Mouse (Mus musculus) spleen, adult 2 months (tissue): ENCODE results near the gene Kirrel3.

Source experiments
- CTCF ChIP-seq: fragments of 200-500 bp; IDR thresholded peaks from 2 replicates; pipeline ENCODE4 v1.5.1; 2011; ENCODE audit warnings: mild to moderate bottlenecking, inconsistent platforms; ENCODE audit not compliant: insufficient read depth, insufficient read length, insufficient replicate concordance; ENCODE audit errors: extremely low read depth
- POLR2A ChIP-seq: fragments of 200-500 bp; IDR thresholded peaks from 2 replicates; pipeline ENCODE4 v1.6.1; 2011; ENCODE audit warnings: low read depth, low read length, inconsistent platforms

DNA sequence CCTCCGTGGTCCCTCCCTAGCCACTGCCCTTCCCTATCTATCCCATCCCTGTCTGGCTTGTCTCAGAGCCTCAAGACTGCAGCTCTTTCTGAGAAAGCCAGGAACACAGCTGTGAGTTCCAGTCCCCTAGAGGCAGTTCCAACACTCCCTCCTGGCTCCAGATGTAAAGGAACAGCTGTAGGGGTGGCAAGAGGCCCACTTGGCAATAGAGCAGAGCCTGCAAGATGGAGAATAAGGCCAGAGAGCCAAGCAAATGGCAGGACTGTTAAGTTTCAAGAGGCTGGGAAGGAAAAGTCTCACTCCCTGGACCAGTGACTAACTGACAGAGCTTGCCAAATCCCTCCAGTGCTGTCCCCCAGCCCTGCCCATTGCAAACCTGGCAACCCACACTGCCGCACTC lies 560.1 kb downstream of the Kirrel3 start:
- TF ChIP-seq POLR2A, result no peak
- TF ChIP-seq CTCF, result no peak
